Mouse (Mus musculus) fibroblast of lung, adult 2 months (primary cell): ENCODE data around the gene Stab2.

ENCODE experiments used
- DNase-seq: peaks from one replicate; pipeline ENCODE4 v3.0.0-alpha.2; 2011; ENCODE audit warnings: low read depth

The Stab2 gene

GRCm38 (mm10) chr10:86825871-86826522 is 181.8 kb downstream of the Stab2 start:
- peak; percentile 48 for DNase-seq

- no peak for DNase-seq
Observed at GRCm38 (mm10) chr10:86824871-86825270, 183.0 kb downstream of the Stab2 start.

DNA sequence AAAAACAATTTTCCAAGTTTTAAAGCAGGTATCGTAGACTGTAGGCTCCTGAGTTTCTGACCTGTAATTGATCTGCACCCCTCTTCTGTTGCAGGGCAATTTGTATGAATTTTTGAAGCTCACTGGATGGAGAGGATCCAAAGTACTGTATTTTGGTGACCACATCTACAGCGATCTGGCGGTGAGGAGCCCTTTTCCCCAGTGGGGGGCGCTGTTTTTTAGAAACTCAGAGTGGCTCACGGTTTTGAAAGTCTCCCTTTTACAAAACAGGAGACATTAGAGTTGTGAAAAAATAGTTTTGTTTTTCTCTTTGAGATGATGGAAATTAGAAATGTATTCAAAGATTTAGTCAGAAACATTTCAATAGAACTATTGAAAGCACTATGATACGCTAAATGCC is 183.7 kb downstream of the Stab2 start:
- no peak for DNase-seq

DNA sequence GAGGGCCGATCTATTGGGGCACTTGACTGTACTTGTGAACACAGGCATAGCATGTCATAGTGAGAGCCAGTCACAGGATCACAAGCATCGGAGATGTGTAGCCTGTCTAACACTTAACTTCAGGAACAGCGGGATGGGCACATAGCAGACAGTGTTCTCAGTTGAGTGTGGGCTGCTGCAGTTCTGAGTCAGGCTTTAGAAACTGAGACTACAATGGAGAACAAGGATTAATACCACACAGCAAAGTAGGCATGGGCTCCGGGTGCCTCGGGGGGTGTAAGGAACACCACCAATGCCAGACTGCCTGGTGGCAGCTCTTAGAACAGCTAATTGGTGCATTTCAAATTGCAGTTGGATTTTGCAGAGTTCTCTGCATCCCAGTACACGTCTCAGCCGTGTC is 186.8 kb downstream of the Stab2 start:
- DNase-seq = no peak

DNA sequence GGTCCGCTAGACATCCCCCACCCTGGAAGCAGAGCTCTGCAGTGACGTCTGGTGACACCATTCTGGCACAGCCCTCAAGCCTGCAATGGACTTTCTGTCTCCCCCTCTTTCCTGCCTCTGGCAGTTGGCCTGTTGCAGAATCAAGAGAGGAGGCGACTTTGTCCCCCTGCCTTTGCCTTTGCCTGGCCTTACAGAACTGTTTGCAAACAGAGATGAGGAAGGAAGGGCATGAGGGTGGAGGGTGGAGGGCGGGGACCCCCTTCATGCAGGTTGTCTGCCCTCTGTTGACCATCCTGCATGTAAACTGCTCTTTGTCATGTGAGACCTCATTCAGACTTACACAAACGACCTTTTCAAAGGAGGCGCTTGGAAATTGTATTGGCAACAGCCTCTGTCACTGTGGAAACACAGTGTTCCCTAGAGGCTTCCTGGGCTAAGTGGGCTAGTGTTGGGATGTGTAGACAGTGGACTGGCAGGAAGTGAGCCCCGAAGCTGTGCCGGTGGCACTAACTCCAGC is 188.1 kb downstream of the Stab2 start:
- DNase-seq = no peak

DNA sequence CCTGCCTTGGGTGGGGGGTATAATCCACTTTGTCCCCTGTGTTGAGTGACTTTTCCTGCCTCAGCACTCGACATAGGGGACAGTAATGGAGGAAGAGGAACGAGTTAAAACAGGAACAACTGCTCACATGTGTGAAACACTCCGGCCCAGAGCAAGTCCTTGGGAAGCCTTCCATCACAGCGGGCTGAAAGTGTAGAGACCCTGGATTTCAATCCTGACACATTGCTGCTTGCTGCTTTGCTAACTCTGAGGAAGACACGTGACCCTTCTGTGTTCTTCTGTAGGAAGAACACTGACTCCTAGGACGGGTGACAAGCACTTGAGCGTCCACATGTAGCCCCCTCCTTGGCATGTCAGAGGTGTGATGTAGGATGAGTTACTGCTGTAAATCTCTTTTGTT is 192.7 kb downstream of the Stab2 start:
- no peak for DNase-seq

- DNase-seq = no peak
Observed at GRCm38 (mm10) chr10:86814292-86815131, 193.3 kb downstream of the Stab2 start.

GRCm38 (mm10) chr10:86810612-86811011 is 197.2 kb downstream of the Stab2 start:
- DNase-seq = no peak

- DNase-seq = no peak
Observed at GRCm38 (mm10) chr10:86810000-86810399, 197.8 kb downstream of the Stab2 start.

DNA sequence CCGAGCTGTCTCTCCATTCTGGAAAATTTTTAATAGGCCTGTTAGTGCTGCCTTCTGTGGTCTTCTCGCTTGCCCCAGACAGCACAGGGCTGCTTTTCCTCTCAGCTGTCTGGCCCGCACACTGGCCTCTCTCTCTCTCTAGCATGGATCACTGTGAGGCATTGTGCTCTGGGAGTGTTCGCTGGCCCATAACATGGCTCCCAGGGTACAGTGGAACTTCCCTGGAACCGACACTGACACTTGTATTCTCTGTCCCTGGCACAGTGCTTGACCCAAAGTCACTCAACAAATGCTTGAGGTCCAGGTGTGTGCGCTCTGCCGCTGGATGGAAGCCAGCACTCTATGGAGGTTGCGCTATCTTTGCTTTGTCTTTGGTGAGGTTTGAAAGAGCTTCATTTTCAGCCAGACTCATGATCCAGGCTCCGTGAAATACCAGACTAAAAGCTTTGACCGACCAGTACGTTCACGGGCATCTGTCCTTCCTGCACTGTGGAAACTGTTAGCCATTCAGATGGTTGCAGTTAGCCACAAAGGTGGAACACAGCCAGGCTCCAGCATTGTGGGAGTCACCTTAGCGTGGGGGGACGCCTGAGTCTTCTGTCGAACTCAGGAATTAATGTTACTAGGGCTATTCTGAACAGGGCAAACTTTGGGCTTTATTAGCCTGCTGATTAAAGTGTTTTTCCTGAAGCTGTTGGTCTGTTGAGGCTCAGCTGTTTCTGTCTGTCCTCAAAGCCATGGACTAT is 199.6 kb downstream of the Stab2 start:
- no peak for DNase-seq

DNA sequence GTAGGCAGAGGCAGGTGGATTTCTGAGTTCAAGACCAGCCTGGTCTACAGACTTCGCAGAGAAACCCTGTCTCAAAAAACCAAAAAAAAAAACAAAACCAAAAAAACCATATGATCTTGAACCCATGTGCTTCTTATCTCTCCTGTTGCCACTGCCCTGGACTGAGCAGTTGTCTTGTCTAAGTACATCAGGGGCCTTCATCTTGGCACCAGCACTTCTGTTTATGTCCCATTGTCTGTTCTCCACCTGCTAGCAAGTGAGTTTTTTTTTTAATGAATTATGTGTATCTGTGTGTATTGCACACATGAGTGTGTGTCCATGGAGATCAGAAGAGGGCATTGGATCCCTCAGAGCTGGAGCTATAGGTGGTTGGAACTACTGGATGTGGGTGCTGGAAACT is 200.5 kb downstream of the Stab2 start:
- DNase-seq = no peak

DNA sequence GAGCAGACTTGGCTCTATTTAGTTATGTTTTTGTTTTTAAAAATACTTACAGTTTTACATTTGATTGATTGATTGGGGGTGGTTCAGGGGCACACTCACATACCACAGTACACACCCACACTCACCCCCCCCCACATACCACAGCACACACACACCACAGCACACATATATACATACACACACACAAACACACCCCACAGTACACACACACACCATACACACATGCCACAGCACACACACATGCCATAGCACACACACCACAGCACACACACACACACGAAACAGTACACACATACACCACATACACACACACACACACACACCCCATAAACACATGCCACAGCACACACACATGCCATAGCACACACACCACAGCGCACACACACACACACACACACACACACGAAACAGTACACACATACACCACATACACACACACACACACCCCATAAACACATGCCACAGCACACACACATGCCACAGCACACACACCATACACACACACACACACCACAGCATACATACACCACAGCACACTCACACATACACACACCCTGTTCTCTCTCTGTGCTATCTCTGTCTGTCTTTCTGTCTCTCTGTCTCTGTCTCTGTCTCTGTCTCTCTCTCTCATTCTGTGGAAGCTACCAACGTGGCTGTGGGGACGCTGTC is 211.6 kb downstream of the Stab2 start:
- DNase-seq = no peak

GRCm38 (mm10) chr10:86794794-86795535 is 212.9 kb downstream of the Stab2 start:
- no peak for DNase-seq

GRCm38 (mm10) chr10:86794196-86794595 is 213.6 kb downstream of the Stab2 start:
- DNase-seq = no peak

DNA sequence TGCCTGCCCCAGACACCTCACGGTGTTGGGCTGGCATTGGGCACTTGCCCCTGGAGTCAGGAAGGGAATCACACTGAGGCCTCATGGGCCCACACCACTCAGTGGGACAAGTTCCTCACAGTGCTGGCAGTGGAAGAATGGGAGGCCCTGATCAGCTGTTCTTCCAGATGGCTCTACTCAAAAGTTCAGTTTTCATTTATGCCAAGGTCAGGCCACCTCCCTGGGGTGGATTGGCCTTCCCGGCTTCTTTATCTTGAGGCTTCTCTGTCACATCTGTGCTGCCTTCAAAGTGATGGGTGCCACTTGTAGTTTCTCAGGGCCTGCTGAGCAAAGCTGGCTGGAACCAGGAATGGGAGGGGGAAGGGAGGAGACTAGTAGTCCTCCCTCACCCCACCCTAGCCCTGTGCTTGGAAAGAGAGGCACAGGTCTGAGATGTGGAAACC is 214.3 kb downstream of the Stab2 start:
- no peak for DNase-seq

- DNase-seq = no peak
Observed at GRCm38 (mm10) chr10:86791507-86792184, 216.2 kb downstream of the Stab2 start.
